Mouse (Mus musculus) forebrain, embryonic 15.5 days (tissue): Measurements from ENCODE around the gene Fgfr2. TPM values are rescaled to one million over a fixed set of nuclear protein-coding genes. Genes with fewer than 3 reads are reported as not detected.
A peak's percentile ranks its signal among the peaks of the same experiment; 100 is the strongest.
"Not testable (repeated sequence)": the region's sequence is repeated elsewhere in the genome, so short reads cannot be mapped to it uniquely, and the experiment has no call there.

ENCODE experiments used
- ATAC-seq: fragments of 200-750 bp; cut with Nextera tagmentation; replicated peaks from 2 replicates; pipeline ENCODE4 v1.8.0; 2017; ENCODE audit warnings: mild to moderate bottlenecking, moderate TSS enrichment, moderate library complexity
- H3K27ac ChIP-seq: fragments of 300-500 bp; sonication (generic); replicated peaks from 2 replicates; pipeline ENCODE4 v1.5.1; 2015; ENCODE audit warnings: mild to moderate bottlenecking, inconsistent platforms
- H3K27me3 ChIP-seq: fragments of 300-500 bp; sonication (generic); 2 replicates; pipeline ENCODE4 v1.6.1; 2015; ENCODE audit warnings: inconsistent platforms
- H3K36me3 ChIP-seq: fragments of 300-500 bp; sonication (generic); 2 replicates; pipeline ENCODE4 v1.6.1; 2015; ENCODE audit warnings: mild to moderate bottlenecking, inconsistent platforms
- H3K4me1 ChIP-seq: fragments of 300-500 bp; sonication (generic); 2 replicates; pipeline ENCODE4 v1.6.1; 2015; ENCODE audit warnings: inconsistent platforms
- H3K4me2 ChIP-seq: fragments of 300-500 bp; sonication (generic); replicated peaks from 2 replicates; pipeline ENCODE4 v1.6.1; 2015; ENCODE audit warnings: mild to moderate bottlenecking, inconsistent platforms
- H3K4me3 ChIP-seq: fragments of 300-500 bp; sonication (generic); 2 replicates; pipeline ENCODE4 v1.5.1; 2015; ENCODE audit warnings: mild to moderate bottlenecking, inconsistent platforms
- H3K9ac ChIP-seq: fragments of 300-500 bp; sonication (generic); replicated peaks from 2 replicates; pipeline ENCODE4 v1.6.1; 2015; ENCODE audit warnings: mild to moderate bottlenecking, inconsistent platforms
- H3K9me3 ChIP-seq: fragments of 300-500 bp; sonication (generic); 2 replicates; pipeline ENCODE4 v1.6.1; 2016; ENCODE audit warnings: inconsistent platforms
- WGBS: fragments of 180-500 bp; shearing (Covaris S2); methylation state at CpG from one replicate; pipeline ENCODE4 v1.1.7; 2015; ENCODE audit warnings: mixed read lengths; 5-methylcytosine and 5-hydroxymethylcytosine counted together
- polyA plus RNA-seq: library from polyadenylated mRNA; unstranded; fragments of >200 nt; fragmentation: Nextera tagmentation; extraction: Ambion mirVana; gene quantifications from 2 replicates; pipeline ENCODE4 v1.2.1, GENCODE M21; 2015

Gene Fgfr2
- polyA plus RNA-seq, 1 experiment from 2014 or later = 48.1 TPM

DNA sequence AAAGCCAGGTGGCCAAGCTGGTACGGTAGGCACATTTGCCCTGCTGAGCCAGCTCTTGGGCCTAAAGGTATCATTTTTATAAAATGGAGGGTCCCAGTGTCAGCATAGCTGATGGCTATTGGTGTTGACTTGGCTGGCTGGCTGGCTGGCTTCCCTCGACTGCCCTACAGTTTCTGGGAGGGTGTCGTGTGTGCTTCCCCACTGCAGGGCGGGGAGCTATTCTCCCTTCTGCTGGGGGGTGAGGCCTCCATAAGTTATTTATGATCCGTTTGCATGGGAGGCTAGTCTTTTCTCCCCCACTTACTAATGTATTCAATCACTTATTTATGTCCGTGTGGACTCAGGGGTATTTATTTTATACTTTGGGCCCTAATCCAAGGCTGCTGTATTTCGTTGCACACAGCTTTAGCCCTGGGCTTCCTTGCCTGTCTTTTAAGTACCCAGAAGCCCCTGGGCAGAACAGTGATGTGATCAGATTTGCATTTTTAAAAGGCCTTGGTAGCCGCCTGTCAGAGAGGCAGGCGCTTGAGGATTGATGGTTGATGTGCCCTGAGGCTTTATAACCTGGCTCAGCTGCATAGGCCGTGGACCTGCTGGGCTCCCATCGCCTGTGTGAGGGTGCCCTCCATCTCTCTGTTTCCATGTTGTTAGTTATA lies 2446.1 kb downstream of the Fgfr2 start:
- Histone ChIP-seq H3K27me3 (no peaks in the 10 kb centered on the region), H3K27ac (peak overlapping the region; percentile 57), H3K9me3 (no peaks in the 10 kb centered on the region), H3K4me1 (peaks cover 17% of the 10 kb centered on the region), H3K9ac (no peak overlapping the region), H3K36me3 (no peaks in the 10 kb centered on the region), H3K4me2 (no peak overlapping the region), H3K4me3 (no peak overlapping the region)
- 47% methylated on average over 11 of the region's 11 CpGs for WGBS
- ATAC-seq = peak; percentile 26; the same call in 1 of the 2 replicates

GRCm38 (mm10) chr7:130674526-130674925 lies 2448.6 kb downstream of the Fgfr2 start:
- Histone ChIP-seq H3K27ac (no peak overlapping the region), H3K4me2 (no peak overlapping the region), H3K27me3 (no peaks in the 10 kb centered on the region), H3K36me3 (no peaks in the 10 kb centered on the region), H3K4me1 (peaks cover 26% of the 10 kb centered on the region), H3K4me3 (no peak overlapping the region), H3K9ac (no peak overlapping the region), H3K9me3 (no peaks in the 10 kb centered on the region)
- 59% methylated on average over 9 of the region's 9 CpGs for WGBS
- ATAC-seq = no peak

GRCm38 (mm10) chr7:130673169-130674033 lies 2449.7 kb downstream of the Fgfr2 start:
- H3K27ac ChIP-seq = no peak overlapping the region
- H3K27me3 ChIP-seq = no peaks in the 10 kb centered on the region
- H3K4me3 ChIP-seq = no peak overlapping the region
- no peak overlapping the region for H3K9ac ChIP-seq
- ATAC-seq = peak; percentile 60; the same call in 1 of the 2 replicates
- no peaks in the 10 kb centered on the region for H3K36me3 ChIP-seq
- peaks cover 37% of the 10 kb centered on the region for H3K4me1 ChIP-seq
- WGBS = 66% methylated on average over 9 of the region's 9 CpGs
- no peaks in the 10 kb centered on the region for H3K9me3 ChIP-seq
- no peak overlapping the region for H3K4me2 ChIP-seq

GRCm38 (mm10) chr7:130671301-130671700 lies 2451.8 kb downstream of the Fgfr2 start:
- no peak overlapping the region for H3K4me3 ChIP-seq
- H3K4me1 ChIP-seq = peaks cover 23% of the 10 kb centered on the region
- no peak for ATAC-seq
- H3K4me2 ChIP-seq = no peak overlapping the region
- no peaks in the 10 kb centered on the region for H3K27me3 ChIP-seq
- no peak overlapping the region for H3K9ac ChIP-seq
- no peaks in the 10 kb centered on the region for H3K9me3 ChIP-seq
- no peak overlapping the region for H3K27ac ChIP-seq
- no peaks in the 10 kb centered on the region for H3K36me3 ChIP-seq
- WGBS = 64% methylated on average over 6 of the region's 6 CpGs

GRCm38 (mm10) chr7:130670358-130670757 lies 2452.8 kb downstream of the Fgfr2 start:
- WGBS = 72% methylated on average over 4 of the region's 4 CpGs
- Histone ChIP-seq H3K4me3 (no peak overlapping the region), H3K27ac (peak overlapping the region; percentile 84), H3K4me1 (peaks cover 23% of the 10 kb centered on the region), H3K9me3 (no peaks in the 10 kb centered on the region), H3K36me3 (no peaks in the 10 kb centered on the region), H3K27me3 (no peaks in the 10 kb centered on the region), H3K4me2 (no peak overlapping the region), H3K9ac (no peak overlapping the region)
- ATAC-seq = no peak

- 39% methylated on average over 8 of the region's 8 CpGs for WGBS
- no peaks in the 10 kb centered on the region for H3K9me3 ChIP-seq
- H3K27me3 ChIP-seq = no peaks in the 10 kb centered on the region
- no peaks in the 10 kb centered on the region for H3K36me3 ChIP-seq
- peak overlapping the region; percentile 84 for H3K27ac ChIP-seq
- H3K9ac ChIP-seq = no peak overlapping the region
- H3K4me2 ChIP-seq = no peak overlapping the region
- no peak overlapping the region for H3K4me3 ChIP-seq
- peaks cover 23% of the 10 kb centered on the region for H3K4me1 ChIP-seq
- ATAC-seq = 0 out of 2 replicates have a peak, but pooled peaks have one; percentile 54
Observed at GRCm38 (mm10) chr7:130669370-130669881, 2453.7 kb downstream of the Fgfr2 start.

DNA sequence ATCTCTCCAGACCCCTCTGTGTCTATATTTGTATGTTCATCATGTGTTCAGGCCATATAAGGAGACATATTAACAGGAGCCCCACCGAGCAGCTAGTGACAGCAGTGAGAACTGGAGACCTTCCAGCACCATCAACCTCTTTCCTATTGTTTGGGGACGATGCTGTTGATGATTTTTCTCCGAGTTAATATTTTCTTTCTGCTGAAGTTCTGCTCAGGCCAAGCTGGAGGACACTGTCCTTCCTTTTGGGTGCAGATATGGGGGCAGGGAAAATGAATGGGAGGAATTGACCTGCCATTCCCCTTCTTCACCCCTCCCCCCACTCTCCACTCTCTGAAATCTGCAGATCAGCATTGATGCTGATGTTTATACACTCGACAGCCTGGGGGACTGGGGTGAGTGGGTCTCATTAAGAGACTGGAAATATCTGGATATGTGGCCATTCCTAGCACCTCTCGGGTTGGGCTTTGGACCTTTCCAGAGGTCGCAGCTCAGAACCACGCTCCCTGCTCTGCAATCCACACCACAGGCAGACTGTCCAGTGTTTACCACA lies 2454.3 kb downstream of the Fgfr2 start:
- Histone ChIP-seq H3K27me3 (no peaks in the 10 kb centered on the region), H3K9ac (no peak overlapping the region), H3K36me3 (no peaks in the 10 kb centered on the region), H3K4me3 (no peak overlapping the region), H3K4me1 (peaks cover 23% of the 10 kb centered on the region), H3K4me2 (no peak overlapping the region), H3K27ac (peak overlapping the region; percentile 84), H3K9me3 (no peaks in the 10 kb centered on the region)
- no peak for ATAC-seq
- 57% methylated on average over 7 of the region's 7 CpGs for WGBS

DNA sequence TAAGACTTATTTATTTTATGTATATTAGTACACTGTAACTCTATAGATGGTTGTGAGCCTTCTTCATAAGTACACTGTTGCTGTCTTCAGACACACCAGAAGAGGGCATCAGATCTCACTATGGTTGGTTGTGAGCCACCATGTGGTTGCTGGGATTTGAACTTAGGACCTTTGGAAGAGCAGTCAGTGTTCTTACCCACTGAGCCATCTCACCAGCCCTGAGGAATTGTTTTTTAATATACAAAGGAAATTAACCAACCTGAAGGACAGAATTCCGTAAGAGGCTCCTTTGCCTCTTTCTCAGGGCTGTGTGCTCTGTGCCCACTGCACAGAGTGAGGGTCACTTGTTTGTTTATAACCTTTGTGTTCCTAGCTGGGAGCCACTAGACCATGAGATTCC lies 2455.1 kb downstream of the Fgfr2 start:
- H3K36me3 ChIP-seq, H3K4me2 ChIP-seq, H3K4me3 ChIP-seq, H3K27me3 ChIP-seq, ATAC-seq, H3K9ac ChIP-seq, H3K9me3 ChIP-seq: not testable (repeated sequence)
- WGBS = 70% methylated on average over 1 of the region's 1 CpGs
- Histone ChIP-seq H3K4me1 (peaks cover 20% of the 10 kb centered on the region), H3K27ac (peak overlapping the region; percentile 84; the same call in 1 of the 2 replicates)

DNA sequence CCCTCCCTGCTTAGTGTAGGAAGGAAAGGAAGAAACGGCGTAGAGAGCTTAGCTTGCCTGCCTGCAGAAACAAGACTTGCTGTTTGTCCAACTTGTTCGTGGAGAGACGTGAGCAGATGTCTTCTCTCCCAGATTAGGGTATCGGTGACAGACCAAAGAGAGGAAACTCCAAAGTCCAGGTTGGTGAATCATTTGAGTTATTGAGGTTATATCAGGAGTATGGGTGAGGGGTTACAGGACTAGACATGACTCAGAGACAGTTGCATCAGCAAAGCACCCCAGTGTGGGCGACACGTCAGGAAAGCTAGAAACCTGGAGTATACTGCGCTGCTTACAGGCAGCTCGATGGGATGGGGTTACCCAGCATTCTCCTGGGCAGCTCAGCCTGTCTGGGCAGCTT lies 2457.8 kb downstream of the Fgfr2 start:
- ATAC-seq = no peak
- Histone ChIP-seq H3K27ac (no peak overlapping the region), H3K4me2 (no peak overlapping the region), H3K9me3 (no peaks in the 10 kb centered on the region), H3K4me1 (peaks cover 18% of the 10 kb centered on the region), H3K27me3 (no peaks in the 10 kb centered on the region), H3K4me3 (no peak overlapping the region), H3K9ac (no peak overlapping the region), H3K36me3 (no peaks in the 10 kb centered on the region)
- 97% methylated on average over 9 of the region's 9 CpGs for WGBS

DNA sequence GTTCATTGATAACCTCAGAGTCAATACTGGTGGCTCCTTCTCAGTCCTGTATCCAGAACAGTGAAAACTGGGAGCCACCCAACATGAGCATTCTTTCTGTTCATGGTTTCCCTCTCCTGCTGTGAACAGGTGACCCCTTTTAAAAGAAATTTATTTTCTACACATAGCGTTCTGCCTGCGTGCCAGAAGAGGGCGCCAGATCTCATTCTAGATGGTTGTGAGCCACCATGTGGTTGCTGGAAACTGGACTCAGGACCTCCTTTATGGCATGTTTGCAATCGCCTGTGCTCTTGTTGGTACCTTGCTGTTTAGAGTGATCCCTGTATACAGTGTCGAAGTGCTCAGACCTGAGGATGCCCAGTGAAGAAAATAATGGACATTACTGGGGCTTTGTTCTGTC lies 2458.5 kb downstream of the Fgfr2 start:
- peaks cover 12% of the 10 kb centered on the region for H3K4me1 ChIP-seq
- no peaks in the 10 kb centered on the region for H3K9me3 ChIP-seq
- no peaks in the 10 kb centered on the region for H3K27me3 ChIP-seq
- H3K36me3 ChIP-seq = no peaks in the 10 kb centered on the region
- no peak overlapping the region for H3K4me3 ChIP-seq
- 90% methylated on average over 5 of the region's 5 CpGs for WGBS
- H3K27ac ChIP-seq = no peak overlapping the region
- no peak for ATAC-seq
- no peak overlapping the region for H3K4me2 ChIP-seq
- H3K9ac ChIP-seq = no peak overlapping the region

DNA sequence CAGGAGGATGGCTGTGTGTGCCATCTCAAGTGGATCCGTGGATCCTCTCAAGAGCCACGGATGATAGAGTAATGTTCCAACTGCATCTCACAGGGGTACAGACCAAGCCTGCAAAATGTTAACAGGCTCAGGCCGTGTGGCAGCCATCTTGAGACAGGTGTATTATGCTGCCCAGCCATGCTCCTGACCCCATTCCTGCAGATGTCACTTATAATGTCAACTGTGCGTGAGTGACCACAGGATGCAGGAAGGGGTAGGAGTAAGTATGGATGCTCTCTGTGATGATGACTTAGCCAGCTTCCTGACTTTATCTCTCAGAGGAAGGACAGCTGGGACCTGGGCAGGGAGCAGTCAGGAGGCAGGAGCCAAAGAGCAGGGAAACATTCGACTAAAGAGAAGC lies 2459.1 kb downstream of the Fgfr2 start:
- no peaks in the 10 kb centered on the region for H3K36me3 ChIP-seq
- H3K27me3 ChIP-seq = no peaks in the 10 kb centered on the region
- H3K4me1 ChIP-seq = peaks cover 6% of the 10 kb centered on the region
- no peak for ATAC-seq
- no peak overlapping the region for H3K4me2 ChIP-seq
- WGBS = 95% methylated on average over 5 of the region's 5 CpGs
- H3K4me3 ChIP-seq = no peak overlapping the region
- H3K9me3 ChIP-seq = no peaks in the 10 kb centered on the region
- H3K9ac ChIP-seq = no peak overlapping the region
- no peak overlapping the region for H3K27ac ChIP-seq

DNA sequence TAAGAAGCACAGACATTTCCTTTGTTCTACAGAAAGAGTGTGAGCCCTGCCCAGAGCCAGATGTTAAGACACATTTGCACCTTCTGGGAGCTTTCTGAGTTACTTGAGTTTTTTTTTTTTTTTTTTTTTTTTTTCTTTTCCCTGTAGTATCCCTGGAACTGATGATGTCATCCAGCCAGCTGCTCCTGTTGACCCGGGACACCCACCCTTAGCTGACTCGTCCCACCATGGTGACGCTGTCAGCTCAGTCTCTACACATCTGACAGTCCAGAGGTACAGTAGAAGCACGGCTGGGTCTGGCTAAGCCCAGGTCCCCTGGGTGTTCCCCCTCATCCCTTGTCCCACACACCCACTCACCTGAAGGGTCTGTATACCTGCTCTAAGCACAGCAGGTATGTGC lies 2460.3 kb downstream of the Fgfr2 start:
- WGBS = 77% methylated on average over 4 of the region's 4 CpGs
- no peaks in the 10 kb centered on the region for H3K36me3 ChIP-seq
- H3K27me3 ChIP-seq = no peaks in the 10 kb centered on the region
- H3K4me3 ChIP-seq = no peak overlapping the region
- no peak overlapping the region for H3K4me2 ChIP-seq
- no peaks in the 10 kb centered on the region for H3K9me3 ChIP-seq
- no peak overlapping the region for H3K9ac ChIP-seq
- H3K4me1 ChIP-seq = no peaks in the 10 kb centered on the region
- H3K27ac ChIP-seq = no peak overlapping the region
- ATAC-seq = no peak
